Mouse (Mus musculus) cerebellum, adult (tissue): Measurements from ENCODE around the gene Dnajb13.
"Not testable (repeated sequence)": the region's sequence is repeated elsewhere in the genome, so short reads cannot be mapped to it uniquely, and the experiment has no call there.

Experiments used
- ATAC-seq: cut with Nextera tagmentation; 2 replicates; pipeline ENCODE4 v1.9.2; 2017; ENCODE audit warnings: mild to moderate bottlenecking, moderate library complexity, mixed read lengths; ENCODE audit not compliant: insufficient number of reproducible peaks, low FRiP score, low TSS enrichment

Dnajb13 gene

GRCm38 (mm10) chr7:100493117-100493483 is 21.7 kb downstream of the Dnajb13 start, which contains the start of gene Ucp2:
Gene Ucp2, plus strand, starts transcription at chr7:100493337.
- ATAC-seq, result 0 out of 2 replicates have a peak, but pooled peaks have one; percentile 26

DNA sequence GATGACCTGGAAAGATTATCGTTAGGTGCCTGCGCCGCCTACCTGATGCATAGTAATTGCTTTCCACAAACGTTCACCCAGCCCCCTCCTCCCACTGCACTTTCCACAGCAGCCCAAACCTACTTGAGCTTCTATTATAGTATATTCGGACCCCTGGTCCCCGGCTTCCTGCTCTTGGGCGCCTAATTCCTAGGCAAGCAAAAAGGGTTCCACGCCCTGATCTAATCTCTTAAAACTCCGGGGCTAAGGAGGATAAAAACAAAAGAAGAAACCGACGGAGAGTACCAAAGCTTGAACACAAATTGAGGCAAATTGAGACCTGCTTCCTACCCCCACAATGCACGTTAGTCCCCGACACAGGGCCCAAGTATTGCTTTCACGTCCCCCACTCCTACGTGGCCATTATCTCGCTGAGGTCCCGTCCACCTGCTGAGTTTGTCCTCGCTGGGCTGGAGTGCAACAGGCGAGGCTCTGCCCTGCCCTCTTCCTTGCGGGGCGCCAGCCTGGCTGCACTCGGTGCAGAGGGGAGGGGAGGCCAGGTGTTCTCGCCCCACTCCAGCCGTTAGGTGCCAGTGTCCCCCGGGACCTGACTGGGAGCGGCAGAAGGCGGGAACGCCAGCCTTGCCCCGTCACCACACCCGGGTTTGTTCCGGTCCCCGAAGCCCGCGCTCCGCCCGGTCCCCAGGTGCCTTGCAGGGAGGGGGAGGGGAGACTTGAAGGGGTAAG is 22.2 kb downstream of the Dnajb13 start:
- no peak for ATAC-seq

GRCm38 (mm10) chr7:100488474-100489048 is 26.2 kb downstream of the Dnajb13 start:
- no peak for ATAC-seq

GRCm38 (mm10) chr7:100487301-100487700 is 27.5 kb downstream of the Dnajb13 start:
- ATAC-seq, result no peak

GRCm38 (mm10) chr7:100484493-100484892 is 30.3 kb downstream of the Dnajb13 start:
- no peak for ATAC-seq

DNA sequence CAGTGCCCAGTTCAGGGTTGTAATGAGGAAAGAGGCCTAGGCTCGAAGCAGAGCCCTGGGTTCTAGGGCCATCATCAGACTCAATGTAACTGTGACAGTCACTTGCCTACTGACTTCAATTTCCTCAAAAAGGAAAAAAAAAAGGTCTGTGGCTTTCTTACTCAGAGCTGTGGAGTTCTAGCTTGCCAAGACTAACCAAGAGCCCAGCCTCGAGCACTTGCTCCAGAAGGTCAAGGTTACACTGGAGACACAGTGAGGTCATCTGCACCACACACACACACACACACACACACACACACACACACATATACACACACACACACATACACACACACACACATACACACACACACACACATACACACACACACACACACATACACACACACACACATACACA is 32.7 kb downstream of the Dnajb13 start:
- ATAC-seq, result not testable (repeated sequence)

DNA sequence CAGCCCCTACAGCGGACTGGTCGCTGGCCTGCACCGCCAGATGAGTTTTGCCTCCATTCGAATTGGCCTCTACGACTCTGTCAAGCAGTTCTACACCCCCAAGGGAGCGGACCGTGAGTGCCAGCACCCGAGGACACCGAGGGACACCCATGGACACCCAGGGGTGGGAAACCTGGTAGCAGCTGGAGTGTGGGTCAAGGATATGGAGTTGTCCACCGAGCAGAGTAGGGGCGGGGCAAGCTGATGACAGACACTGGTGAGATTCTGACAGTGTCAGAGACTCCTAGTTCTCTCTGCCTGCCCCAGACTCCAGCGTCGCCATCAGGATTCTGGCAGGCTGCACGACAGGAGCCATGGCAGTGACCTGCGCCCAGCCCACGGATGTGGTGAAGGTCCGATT is 34.6 kb downstream of the Dnajb13 start:
- no peak for ATAC-seq

GRCm38 (mm10) chr7:100479823-100480164 is 35.0 kb downstream of the Dnajb13 start:
- no peak for ATAC-seq

DNA sequence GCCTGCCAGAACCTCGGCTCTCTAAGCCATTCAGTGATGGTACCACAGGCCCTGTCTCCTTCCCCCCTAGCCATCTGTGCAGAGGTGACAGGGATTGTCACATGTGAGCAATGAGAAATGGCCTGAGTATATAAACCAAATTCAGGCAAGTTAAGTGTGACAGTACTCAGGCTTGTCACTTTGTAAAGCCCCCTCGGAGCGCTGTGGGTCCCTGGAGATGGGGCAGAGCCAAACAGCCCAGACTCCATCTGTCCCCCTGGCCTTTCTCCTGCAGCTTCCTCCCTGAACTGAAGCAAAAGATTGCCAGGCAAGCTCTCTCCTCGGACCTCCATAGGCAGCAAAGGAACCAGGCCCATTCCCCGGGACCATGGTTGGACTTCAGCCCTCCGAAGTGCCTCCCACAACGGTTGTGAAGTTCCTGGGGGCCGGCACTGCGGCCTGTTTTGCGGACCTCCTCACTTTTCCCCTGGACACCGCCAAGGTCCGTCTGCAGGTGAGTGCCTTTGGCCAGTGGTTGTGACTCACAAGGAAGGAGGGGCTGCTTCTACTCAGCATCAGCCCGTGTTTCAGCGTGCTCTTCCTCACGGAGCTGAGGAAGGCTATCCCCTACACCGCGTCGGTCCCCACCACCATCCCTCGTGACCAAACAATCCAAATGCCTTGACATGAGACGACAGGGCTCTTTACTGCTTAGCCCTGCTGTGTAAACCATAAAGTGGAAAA is 35.5 kb downstream of the Dnajb13 start:
- ATAC-seq, result no peak

DNA sequence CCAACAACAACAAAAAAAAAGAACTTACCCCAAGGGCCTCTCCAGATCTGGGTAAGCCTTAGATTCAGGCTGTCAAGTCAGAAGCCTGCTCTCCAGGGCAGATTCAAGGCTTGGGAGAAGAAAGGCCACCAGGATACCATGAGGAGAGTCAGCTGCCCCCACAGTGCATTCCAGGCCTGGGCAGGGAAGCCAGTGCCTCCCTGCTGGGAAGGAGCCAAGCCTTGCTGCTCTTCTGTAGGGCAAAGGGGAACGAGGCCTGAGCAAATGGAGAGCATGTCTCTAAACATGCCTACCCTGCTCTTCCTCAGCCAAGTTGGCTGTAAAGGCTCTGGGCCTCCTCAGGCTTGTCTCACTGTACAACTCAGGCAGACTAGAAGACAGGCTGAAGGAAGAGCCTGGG is 40.1 kb downstream of the Dnajb13 start:
- no peak for ATAC-seq

DNA sequence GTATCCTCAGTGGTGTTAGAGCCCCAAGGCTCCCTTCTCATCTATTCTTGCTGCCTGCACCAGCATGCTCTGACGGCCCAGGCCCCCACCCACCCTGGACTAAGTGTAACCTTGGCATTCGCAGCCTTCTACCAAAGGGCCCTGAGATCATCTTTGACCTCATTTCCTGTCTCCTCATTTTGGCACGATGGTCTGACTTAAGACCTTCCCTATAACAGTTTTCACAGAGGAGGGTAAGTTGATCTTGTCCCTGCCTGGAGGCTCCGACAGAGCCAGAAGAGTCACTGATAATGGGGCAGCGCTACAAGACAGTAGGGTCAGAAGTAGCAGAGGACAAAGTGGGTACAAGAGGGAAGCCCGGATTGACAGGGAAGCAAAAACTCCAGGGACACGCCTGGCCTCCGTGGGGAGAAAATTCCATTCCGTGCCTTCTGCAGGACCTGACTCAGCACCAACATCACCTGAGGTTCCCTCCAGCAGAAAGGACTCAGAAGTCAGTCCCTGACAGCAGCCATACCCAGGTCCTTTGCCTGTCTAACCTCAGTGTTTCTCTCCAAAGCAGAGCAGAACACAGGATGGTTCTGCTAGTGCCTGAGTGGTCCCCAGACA is 40.8 kb downstream of the Dnajb13 start:
- no peak for ATAC-seq

DNA sequence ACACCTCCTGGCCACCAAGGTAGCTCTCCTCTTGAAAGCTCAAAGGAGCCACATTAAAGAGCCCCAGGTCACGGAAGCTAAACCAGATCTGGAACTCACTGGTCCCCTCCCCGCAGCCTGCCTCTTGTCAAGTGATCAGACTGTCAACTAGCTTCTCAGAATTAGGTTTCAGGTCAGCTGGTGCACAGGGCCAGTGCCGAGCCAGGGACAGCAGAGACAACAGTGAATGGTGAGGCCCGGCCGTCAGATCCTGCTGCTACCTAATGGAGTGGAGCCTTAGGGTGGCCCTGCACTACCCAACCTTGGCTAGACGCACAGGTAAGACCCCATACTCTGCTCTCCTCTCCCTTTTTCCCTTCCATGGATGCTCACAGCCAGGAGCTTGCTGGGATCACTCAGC is 42.0 kb downstream of the Dnajb13 start, which contains the start of gene Ucp3:
Gene Ucp3 (plus strand): TSS at position 214 of the 400 bp plus-strand sequence.
- ATAC-seq, result no peak

GRCm38 (mm10) chr7:100471407-100471797 is 43.4 kb downstream of the Dnajb13 start:
- ATAC-seq, result no peak

- ATAC-seq, result no peak
Observed at GRCm38 (mm10) chr7:100470796-100471406, 43.9 kb downstream of the Dnajb13 start.

GRCm38 (mm10) chr7:100469502-100469901 is 45.3 kb downstream of the Dnajb13 start:
- no peak for ATAC-seq

DNA sequence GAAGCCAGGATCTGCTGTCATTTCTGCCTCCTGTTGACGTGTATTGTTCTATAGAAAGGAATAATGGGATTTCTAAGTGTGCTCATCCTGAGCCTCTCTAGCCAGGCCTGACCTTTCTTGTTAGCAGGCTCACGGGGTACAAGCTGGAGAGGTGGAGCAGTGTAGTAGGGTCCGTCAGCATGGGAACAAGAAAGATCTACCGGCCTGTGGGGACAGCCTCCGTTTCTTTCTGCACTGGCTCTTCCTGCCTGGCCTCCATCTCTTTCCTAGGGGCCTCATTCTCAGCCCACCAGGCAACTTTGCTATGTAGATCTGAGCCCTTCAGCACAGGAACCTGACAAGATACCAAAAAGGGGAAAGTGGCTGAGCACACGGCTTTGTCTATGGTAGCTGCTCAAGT is 46.0 kb downstream of the Dnajb13 start:
- no peak for ATAC-seq

DNA sequence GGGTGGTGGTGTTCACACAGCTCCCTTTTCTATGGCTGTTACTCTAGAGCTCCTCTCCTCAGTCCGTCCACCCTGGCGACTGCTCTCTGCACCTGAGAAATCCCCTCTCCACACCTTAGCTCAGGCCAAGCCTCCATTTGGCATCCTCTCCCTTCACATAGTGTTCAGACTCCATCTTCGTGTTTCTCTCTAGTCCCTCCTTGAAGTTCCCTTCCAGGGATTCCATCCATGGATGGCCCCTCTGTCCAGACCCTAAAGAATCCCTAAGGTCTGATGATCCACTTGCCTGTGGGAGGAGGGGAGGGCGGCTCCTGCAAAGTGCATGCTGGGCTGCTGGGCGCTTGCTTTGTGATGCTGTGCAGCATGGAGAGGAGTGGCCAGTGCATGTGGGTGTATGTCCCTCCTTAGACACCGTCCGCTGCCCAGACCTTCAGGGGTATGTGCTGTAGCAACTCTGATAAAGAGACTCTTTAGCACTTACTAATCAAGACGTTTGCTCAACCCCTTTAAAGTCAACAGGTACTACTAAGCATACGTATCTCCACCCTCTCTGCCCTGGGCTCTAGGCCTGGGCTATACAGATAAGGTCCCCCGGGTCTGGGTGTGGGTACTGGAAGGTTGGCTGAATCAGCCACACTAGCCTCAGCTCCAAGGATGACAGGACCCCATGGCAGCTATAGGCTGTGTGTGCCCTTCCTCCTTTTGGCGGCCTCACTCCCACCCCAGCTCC is 47.8 kb downstream of the Dnajb13 start:
- no peak for ATAC-seq

DNA sequence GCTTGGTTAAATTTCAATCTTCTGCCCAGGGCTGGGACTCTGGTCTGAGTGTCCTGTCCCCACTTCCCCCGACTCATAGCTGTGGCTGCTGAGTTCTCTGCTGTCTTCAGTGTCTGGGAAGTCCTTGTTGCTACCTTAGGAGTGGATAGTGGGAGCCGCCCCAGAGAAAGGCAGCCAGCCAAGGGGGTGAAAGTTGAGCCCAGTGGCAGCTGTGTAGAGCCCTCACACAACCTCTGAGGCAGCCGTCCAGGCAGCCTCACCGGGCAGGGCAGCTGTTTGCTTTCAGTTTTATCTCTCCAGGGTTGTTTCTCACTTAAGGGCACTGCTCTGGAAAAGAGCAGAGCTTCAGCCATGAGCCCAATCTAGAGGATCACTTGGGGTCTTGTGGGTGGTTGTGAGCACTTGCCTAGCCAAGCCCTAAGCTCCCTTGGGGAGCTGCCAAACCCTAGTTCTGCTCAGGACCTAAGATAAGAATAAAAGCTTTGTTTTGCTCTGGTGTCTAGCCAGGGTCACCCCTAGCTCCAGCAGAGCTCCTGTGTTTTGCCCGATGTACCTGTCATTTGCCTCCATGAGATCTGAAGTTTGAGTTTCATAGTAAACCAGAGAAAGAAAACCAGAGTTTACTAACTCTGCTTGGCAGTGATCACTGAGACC is 49.0 kb downstream of the Dnajb13 start:
- no peak for ATAC-seq

DNA sequence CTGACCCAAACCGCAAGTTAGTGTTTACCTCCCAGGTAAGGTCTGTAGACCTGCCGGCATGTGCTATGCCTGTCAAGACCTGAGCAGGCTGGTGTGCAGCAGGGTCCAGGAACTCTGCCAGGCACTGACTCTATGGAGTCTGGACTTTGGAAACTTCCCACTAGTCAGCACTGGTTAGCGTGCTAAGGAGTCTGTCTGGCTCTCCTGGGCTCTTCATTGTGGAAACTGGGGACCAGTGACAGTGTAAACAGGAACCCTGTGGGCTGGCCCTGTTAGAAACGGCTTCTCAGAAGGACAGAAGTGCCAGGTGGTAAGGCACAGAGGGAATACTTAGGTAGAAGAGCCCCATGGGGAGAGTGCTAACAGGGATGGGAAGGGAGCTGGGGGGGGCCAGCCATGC is 49.5 kb downstream of the Dnajb13 start:
- no peak for ATAC-seq

GRCm38 (mm10) chr7:100464248-100464647 is 50.5 kb downstream of the Dnajb13 start:
- no peak for ATAC-seq
